Mouse (Mus musculus) CH12.LX (cell line): ENCODE data around the gene Ccl22. TPM values are rescaled to one million over a fixed set of nuclear protein-coding genes. Genes with fewer than 3 reads are reported as not detected.
A peak's percentile ranks its signal among the peaks of the same experiment; 100 is the strongest.

Source experiments
- DNase-seq: peaks from one replicate; pipeline ENCODE4 v3.0.0-alpha.2; 2013; ENCODE audit errors: extremely low read depth
- H3K27ac ChIP-seq: 2 replicates; pipeline ENCODE4 v1.5.1; 2012; ENCODE audit warnings: low read depth, mild to moderate bottlenecking, control low read depth, moderate library complexity; ENCODE audit not compliant: insufficient read depth
- H3K27me3 ChIP-seq: replicated peaks from 2 replicates; pipeline ENCODE3; 2012; ENCODE audit warnings: inconsistent platforms
- H3K36me3 ChIP-seq, 2 experiments: replicated peaks in 1 of 2; 2 replicates each; pipeline versions ENCODE3 to v1.6.1; 2012; ENCODE audit warnings: inconsistent platforms in 1 of 2, low read length in 1 of 2, mild to moderate bottlenecking in 1 of 2, mixed read lengths in 1 of 2, moderate library complexity in 1 of 2; ENCODE audit not compliant: control insufficient read depth in 1 of 2, insufficient read depth in 1 of 2
- H3K4me1 ChIP-seq, 2 experiments: 2 replicates each; pipeline ENCODE4 v1.6.1; 2012; ENCODE audit warnings: inconsistent platforms in 1 of 2, moderate library complexity in 1 of 2; ENCODE audit not compliant: insufficient read depth in 2 of 2, control insufficient read depth in 1 of 2
- H3K4me2 ChIP-seq: 2 replicates; pipeline ENCODE4 v1.6.1; 2012; ENCODE audit warnings: low read depth, mild to moderate bottlenecking, control low read depth; ENCODE audit not compliant: poor library complexity, insufficient read depth, severe bottlenecking
- H3K4me3 ChIP-seq, 3 experiments: fragments of 150-350 bp in 1 of 3; sonication (generic) in 1 of 3; replicated peaks in 1 of 3; 2 replicates each; pipeline versions ENCODE3 to v1.5.1; 2011 to 2012; ENCODE audit warnings: low read depth in 2 of 3, low read length in 2 of 3, mild to moderate bottlenecking in 2 of 3, moderate library complexity in 2 of 3, control low read depth in 1 of 3, improper control_type of control experiment in 1 of 3, inconsistent platforms in 1 of 3, mixed read lengths in 1 of 3; ENCODE audit not compliant: poor library complexity in 1 of 3
- H3K79me2 ChIP-seq: replicated peaks from 2 replicates; pipeline ENCODE4 v1.6.1; 2012; ENCODE audit warnings: mild to moderate bottlenecking, moderate library complexity; ENCODE audit not compliant: control insufficient read depth, poor library complexity, insufficient read depth, severe bottlenecking; ENCODE audit errors: extremely low read depth
- H3K9ac ChIP-seq: 2 replicates; pipeline ENCODE4 v1.6.1; 2012; ENCODE audit warnings: low read depth, mild to moderate bottlenecking, control low read depth, moderate library complexity; ENCODE audit not compliant: insufficient read depth
- H3K9me3 ChIP-seq: replicated peaks from 2 replicates; pipeline ENCODE3; 2012; ENCODE audit warnings: low read length, inconsistent platforms, mixed read lengths
- CHD1 ChIP-seq: IDR thresholded peaks from 2 replicates; pipeline ENCODE4 v1.6.1; 2012; ENCODE audit warnings: low read depth, low read length, improper control_type of control experiment, inconsistent platforms
- CTCF ChIP-seq, 2 experiments: IDR thresholded peaks in 1 of 2; conservative IDR thresholded peaks in 1 of 2; 2 replicates each; pipeline ENCODE4 v1.5.1; 2011 to 2012; ENCODE audit warnings: low read depth in 2 of 2, low read length in 2 of 2, improper control_type of control experiment in 1 of 2, inconsistent platforms in 1 of 2, mild to moderate bottlenecking in 1 of 2, moderate library complexity in 1 of 2
- EP300 ChIP-seq: IDR thresholded peaks from 2 replicates; pipeline ENCODE4 v1.6.1; 2011; ENCODE audit warnings: low read length, improper control_type of control experiment
- ETS1 ChIP-seq: conservative IDR thresholded peaks from 2 replicates; pipeline ENCODE4 v1.6.1; 2012; ENCODE audit warnings: low read depth, mild to moderate bottlenecking, inconsistent platforms, low read length, improper control_type of control experiment, moderate library complexity
- HCFC1 ChIP-seq: IDR thresholded peaks from 2 replicates; pipeline ENCODE4 v1.6.1; 2012; ENCODE audit warnings: low read depth, mild to moderate bottlenecking, inconsistent platforms, low read length, improper control_type of control experiment
- IRF4 ChIP-seq: IDR thresholded peaks from 2 replicates; pipeline ENCODE4 v1.6.1; 2014; ENCODE audit warnings: low read depth, mild to moderate bottlenecking, inconsistent platforms, low read length, improper control_type of control experiment
- JUN ChIP-seq: IDR thresholded peaks from 2 replicates; pipeline ENCODE4 v1.6.1; 2011; ENCODE audit warnings: low read depth, mild to moderate bottlenecking, low read length, improper control_type of control experiment, moderate library complexity; ENCODE audit not compliant: insufficient read depth
- MAX ChIP-seq: IDR thresholded peaks from 2 replicates; pipeline ENCODE4 v1.6.1; 2011; ENCODE audit warnings: low read length, improper control_type of control experiment
- MEF2A ChIP-seq: IDR thresholded peaks from 2 replicates; pipeline ENCODE4 v1.6.1; 2014; ENCODE audit warnings: low read depth, mild to moderate bottlenecking, inconsistent platforms, low read length, improper control_type of control experiment, borderline replicate concordance
- MXI1 ChIP-seq: IDR thresholded peaks from 2 replicates; pipeline ENCODE4 v1.6.1; 2011; ENCODE audit warnings: mild to moderate bottlenecking, low read depth, low read length, improper control_type of control experiment
- NELFE ChIP-seq: IDR thresholded peaks from 2 replicates; pipeline ENCODE4 v1.6.1; 2011; ENCODE audit warnings: low read depth, low read length, improper control_type of control experiment
- POLR2A ChIP-seq: IDR thresholded peaks from 2 replicates; pipeline ENCODE4 v1.6.1; 2011; ENCODE audit warnings: low read depth, mild to moderate bottlenecking, improper control_type of control experiment, low read length
- RAD21 ChIP-seq: IDR thresholded peaks from 2 replicates; pipeline ENCODE4 v1.6.1; 2011; ENCODE audit warnings: low read depth, mild to moderate bottlenecking, low read length, improper control_type of control experiment, moderate library complexity
- RCOR1 ChIP-seq: conservative IDR thresholded peaks from 2 replicates; pipeline ENCODE4 v1.6.1; 2012; ENCODE audit warnings: low read depth, mild to moderate bottlenecking, inconsistent platforms, low read length, improper control_type of control experiment
- SIN3A ChIP-seq: IDR thresholded peaks from 2 replicates; pipeline ENCODE4 v1.6.1; 2012; ENCODE audit warnings: low read length, improper control_type of control experiment, inconsistent platforms
- SMC3 ChIP-seq: IDR thresholded peaks from 2 replicates; pipeline ENCODE4 v1.6.1; 2011; ENCODE audit warnings: low read depth, low read length, improper control_type of control experiment
- TBP ChIP-seq: conservative IDR thresholded peaks from 2 replicates; pipeline ENCODE4 v1.6.1; 2011; ENCODE audit warnings: low read depth, low read length, improper control_type of control experiment
- TCF12 ChIP-seq: IDR thresholded peaks from 2 replicates; pipeline ENCODE4 v1.6.1; 2014; ENCODE audit warnings: low read depth, mild to moderate bottlenecking, inconsistent platforms, low read length, improper control_type of control experiment
- ZNF384 ChIP-seq: IDR thresholded peaks from 2 replicates; pipeline ENCODE4 v1.6.1; 2012; ENCODE audit warnings: low read depth, low read length, improper control_type of control experiment, inconsistent platforms
- dilution Hi-C: fragments of 300-500 bp; cut with MboI; formaldehyde crosslinking; loops from 2 replicates; pipeline ENCODE4 v1.14.3; 2020; ENCODE audit warnings: low sequenced_read_pairs; ENCODE audit not compliant: extremely low pct_unique_long_range_greater_than_20kb, extremely low pct_ligation_motif_present
- in situ Hi-C: fragments of 300-500 bp; cut with MboI; formaldehyde crosslinking; loops from 3 replicates; pipeline ENCODE4 v1.14.3; 2019; ENCODE audit warnings: low sequenced_read_pairs, low pct_ligation_motif_present, low pct_unique_long_range_greater_than_20kb, mixed read lengths
- polyA plus RNA-seq: library from polyadenylated mRNA; unstranded; fragments of >175 nt; gene quantifications from 2 replicates; pipeline ENCODE4 v1.2.1, GENCODE M21; 2012; ENCODE audit warnings: low read depth; ENCODE audit not compliant: insufficient read length
- total RNA-seq, 2 experiments: library from RNA; depleted of rRNA; stranded (reverse); fragments of 300-350 nt in 1 of 2; fragments of >200 nt in 1 of 2; gene quantifications; 2 replicates each; pipeline ENCODE4 v1.2.3; 2012 to 2014

The Ccl22 gene
- total and polyA plus RNA-seq, 3 experiments: 1,396 to 4,546 (median 3,114) TPM

GRCm38 (mm10) chr8:94734735-94735350 lies 10.5 kb upstream of the Ccl22 start:
- Histone ChIP-seq H3K9me3 (peaks cover 6% of the 10 kb centered on the region), H3K79me2 (no peaks in the 10 kb centered on the region), H3K4me1 (peaks cover 24 to 59% of the 10 kb centered on the region in 2 experiments), H3K4me2 (no peak overlapping the region), H3K27ac (no peak overlapping the region), H3K9ac (no peak overlapping the region), H3K4me3 (no peak overlapping the region), H3K27me3 (no peaks in the 10 kb centered on the region), H3K36me3 (no peaks in the 10 kb centered on the region)
- TF ChIP-seq SMC3 (0 out of 2 replicates have a peak, but pooled peaks have one; percentile 15), MXI1 (no peak), JUN (no peak), CTCF (conservative IDR thresholded peaks at IDR 0.05 in 1 of 2, IDR thresholded peaks at IDR 0.05 in 1 of 2; ENCODE audit: low read depth in 2 of 2, low read length in 2 of 2) (peak in 1 of 2 experiments; percentile 28; a peak in 2 of 4 replicates), RCOR1 (no peak), NELFE (no peak), RAD21 (peak; percentile 2; the same call in 1 of the 2 replicates), POLR2A (no peak), MAX (no peak), IRF4 (no peak), ETS1 (no peak), MEF2A (no peak), ZNF384 (no peak)
- in situ Hi-C loops (no loop called here), dilution Hi-C loops (no loop called here)
- DNase-seq: no peak

GRCm38 (mm10) chr8:94735426-94736094 lies 9.8 kb upstream of the Ccl22 start:
- no peaks in the 10 kb centered on the region for H3K79me2 ChIP-seq
- in situ Hi-C loops (no loop called here), dilution Hi-C loops (no loop called here)
- peaks cover 6% of the 10 kb centered on the region for H3K9me3 ChIP-seq
- no peaks in the 10 kb centered on the region for H3K36me3 ChIP-seq
- H3K4me2 ChIP-seq: peak overlapping the region; percentile 88
- H3K27me3 ChIP-seq: no peaks in the 10 kb centered on the region
- H3K9ac ChIP-seq: peak overlapping the region; percentile 55
- TF ChIP-seq EP300: peak; percentile 53; the same call in 1 of the 2 replicates
- 0 out of 2 replicates have a peak, but pooled peaks have one; percentile 22 for TF ChIP-seq HCFC1
- TF ChIP-seq MAX: 0 out of 2 replicates have a peak, but pooled peaks have one; percentile 38
- TF ChIP-seq TBP: no peak
- 0 out of 2 replicates have a peak, but pooled peaks have one; percentile 63 for TF ChIP-seq CHD1
- peak; percentile 54; the same call in 1 of the 2 replicates for TF ChIP-seq SIN3A
- TF ChIP-seq SMC3: no peak
- peak; percentile 64 for TF ChIP-seq IRF4
- peak; percentile 40; the same call in 1 of the 2 replicates for TF ChIP-seq MEF2A
- no peak for TF ChIP-seq POLR2A
- peak; percentile 41; the same call in 1 of the 2 replicates for TF ChIP-seq ETS1
- 0 out of 2 replicates have a peak, but pooled peaks have one; percentile 26 for TF ChIP-seq TCF12
- DNase-seq: peak; percentile 68
- no peak overlapping the region for H3K4me3 ChIP-seq
- peak overlapping the region; percentile 55; the same call in 1 of the 2 replicates for H3K27ac ChIP-seq
- H3K4me1 ChIP-seq: peaks cover 24 to 59% of the 10 kb centered on the region in 2 experiments
